Mouse (Mus musculus) midbrain, embryonic 12.5 days (tissue): ENCODE results near the gene Mybphl. TPM values are rescaled to one million over a fixed set of nuclear protein-coding genes. Genes with fewer than 3 reads are reported as not detected.

Source experiments
- ATAC-seq: fragments of 200-750 bp; cut with Nextera tagmentation; 2 replicates; pipeline ENCODE4 v1.8.0; 2017; ENCODE audit warnings: low read depth, moderate TSS enrichment, moderate library complexity; ENCODE audit not compliant: low FRiP score
- H3K27ac ChIP-seq: fragments of 300-500 bp; sonication (generic); replicated peaks from 2 replicates; pipeline ENCODE4 v1.5.1; 2016; ENCODE audit warnings: mild to moderate bottlenecking
- H3K27me3 ChIP-seq: fragments of 300-500 bp; sonication (generic); 2 replicates; pipeline ENCODE4 v1.6.1; 2016; ENCODE audit warnings: mild to moderate bottlenecking
- H3K36me3 ChIP-seq: fragments of 300-500 bp; sonication (generic); 2 replicates; pipeline ENCODE4 v1.6.1; 2016
- H3K4me1 ChIP-seq: fragments of 300-500 bp; sonication (generic); 2 replicates; pipeline ENCODE4 v1.6.1; 2016
- H3K4me2 ChIP-seq: fragments of 300-500 bp; sonication (generic); replicated peaks from 2 replicates; pipeline ENCODE4 v1.6.1; 2016; ENCODE audit warnings: mild to moderate bottlenecking, moderate library complexity
- H3K4me3 ChIP-seq: fragments of 300-500 bp; sonication (generic); 2 replicates; pipeline ENCODE4 v1.5.1; 2016; ENCODE audit warnings: mild to moderate bottlenecking
- H3K9ac ChIP-seq: fragments of 300-500 bp; sonication (generic); replicated peaks from 2 replicates; pipeline ENCODE4 v1.6.1; 2016; ENCODE audit warnings: mild to moderate bottlenecking, moderate library complexity
- H3K9me3 ChIP-seq: fragments of 300-500 bp; sonication (generic); 2 replicates; pipeline ENCODE4 v1.6.1; 2016; ENCODE audit warnings: mild to moderate bottlenecking
- WGBS: fragments of 180-500 bp; shearing (Covaris S2); methylation state at CpG from one replicate; pipeline ENCODE4 v1.1.7; 2016; 5-methylcytosine and 5-hydroxymethylcytosine counted together
- polyA plus RNA-seq: library from polyadenylated mRNA; unstranded; fragments of >200 nt; fragmentation: Nextera tagmentation; extraction: Ambion mirVana; gene quantifications from 2 replicates; pipeline ENCODE4 v1.2.1, GENCODE M21; 2016

Gene Mybphl
- polyA plus RNA-seq, 1 experiment from 2014 or later: not detected

DNA sequence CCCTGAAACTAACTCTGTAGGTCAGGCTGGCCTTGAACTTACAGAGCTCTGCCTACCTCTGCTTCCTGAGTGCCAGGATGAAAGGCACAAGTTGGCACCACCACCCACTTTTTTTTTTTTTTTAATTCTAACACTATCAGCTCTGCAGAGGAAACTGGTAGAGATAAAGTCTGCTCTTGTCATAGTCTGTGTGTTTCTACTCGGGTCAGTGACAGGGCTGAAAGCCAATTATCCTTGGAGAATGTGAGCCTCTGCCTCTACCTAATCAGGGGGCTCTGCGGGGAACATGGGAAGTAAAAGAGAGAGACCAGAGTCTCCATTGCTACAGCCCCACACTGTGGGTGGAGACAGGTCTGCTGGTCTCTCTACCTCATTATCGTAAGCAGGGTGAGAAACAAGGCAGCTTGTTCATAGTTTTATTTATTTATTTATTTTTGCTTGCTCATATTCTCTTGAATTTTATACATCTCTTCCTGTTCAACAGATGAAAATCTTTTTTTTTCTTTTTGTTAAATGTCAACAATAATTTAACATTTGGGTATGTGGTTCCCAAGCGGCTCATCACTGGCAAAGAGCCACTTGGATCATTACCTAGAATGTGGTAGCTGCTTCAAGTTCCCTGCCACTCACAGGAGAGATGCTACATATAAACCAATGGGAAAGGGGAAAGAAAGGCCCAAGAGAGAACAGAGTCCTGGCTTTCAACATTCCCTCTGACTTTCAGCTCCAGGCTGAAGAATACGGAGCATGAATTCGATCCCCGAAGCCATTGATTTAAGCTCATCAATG is 14.4 kb downstream of the Mybphl start:
- Histone ChIP-seq H3K36me3 (no peaks in the 10 kb centered on the region), H3K4me1 (peaks cover 13% of the 10 kb centered on the region), H3K27ac (no peak overlapping the region), H3K27me3 (no peaks in the 10 kb centered on the region), H3K4me3 (no peak overlapping the region), H3K9me3 (no peaks in the 10 kb centered on the region), H3K4me2 (no peak overlapping the region), H3K9ac (no peak overlapping the region)
- WGBS: 79% methylated on average over 7 of the region's 7 CpGs
- no peak for ATAC-seq

DNA sequence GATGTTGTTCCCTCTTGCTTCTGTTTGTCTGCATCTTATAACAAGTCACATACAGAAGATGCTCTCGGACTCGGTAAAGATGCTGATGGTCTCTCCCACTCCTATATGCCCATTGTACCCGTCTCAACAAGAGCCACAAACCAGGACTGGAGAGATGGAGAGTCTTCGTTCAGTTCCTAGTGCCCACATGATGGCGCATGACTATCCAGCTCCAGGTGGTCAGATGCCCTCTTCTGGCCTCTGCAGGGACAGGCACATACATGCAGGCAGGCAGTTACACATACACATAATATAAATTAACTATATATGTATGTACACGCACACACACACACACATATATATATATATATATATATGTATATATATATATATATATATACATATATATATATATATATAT is 16.0 kb downstream of the Mybphl start:
- Histone ChIP-seq H3K9ac (no peak overlapping the region), H3K4me1 (peaks cover 29% of the 10 kb centered on the region), H3K27me3 (no peaks in the 10 kb centered on the region), H3K27ac (no peak overlapping the region), H3K36me3 (0 out of 2 replicates have a peak, but pooled peaks cover under 1% of the 10 kb centered on the region), H3K9me3 (no peaks in the 10 kb centered on the region), H3K4me2 (no peak overlapping the region), H3K4me3 (no peak overlapping the region)
- WGBS: 80% methylated on average over 6 of the region's 6 CpGs
- no peak for ATAC-seq

DNA sequence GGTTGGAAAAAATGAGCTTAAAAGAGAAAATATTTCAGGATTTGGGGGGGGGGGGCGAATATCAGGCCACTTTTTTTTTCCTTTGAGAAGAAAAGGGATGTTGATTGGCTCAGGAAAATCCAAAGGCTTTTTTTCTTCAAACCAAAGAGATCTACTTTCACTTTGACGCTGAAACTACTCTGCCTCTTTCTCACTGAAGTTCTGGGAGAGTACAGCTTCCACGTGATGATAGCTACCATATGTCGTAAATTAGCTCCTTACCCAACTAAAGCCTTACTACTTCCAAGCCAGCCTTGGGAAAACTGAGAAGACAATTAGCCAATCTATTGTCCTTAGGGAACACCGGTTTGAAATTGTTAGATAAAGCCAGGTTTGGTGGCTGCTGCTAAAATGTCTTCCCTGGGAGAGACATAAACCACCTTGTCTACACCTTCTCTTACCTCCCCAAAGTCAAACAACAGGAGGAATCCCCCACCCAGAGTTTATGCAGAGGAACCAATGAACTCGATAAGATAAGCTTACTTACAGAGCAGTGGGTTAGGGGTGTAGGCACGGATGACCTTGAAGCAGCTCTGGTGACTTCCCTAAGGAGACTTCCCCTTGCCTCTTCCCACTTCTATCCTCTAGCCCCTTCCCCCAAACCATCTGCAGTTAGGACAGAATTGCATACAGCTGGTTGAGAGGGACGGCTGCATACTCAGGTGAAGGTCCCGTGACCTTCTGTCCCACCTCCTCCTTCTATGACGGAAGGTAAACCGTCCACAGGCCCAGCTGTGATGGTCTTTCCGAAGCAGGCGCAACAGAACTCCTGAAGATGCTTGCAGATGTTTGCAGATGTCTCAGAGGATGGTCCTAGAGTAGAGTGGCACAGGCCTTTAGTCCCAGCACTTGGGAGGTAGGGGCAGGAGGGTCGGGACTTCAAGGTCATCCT is 17.5 kb downstream of the Mybphl start:
- H3K27ac ChIP-seq: no peak overlapping the region
- peaks cover 16% of the 10 kb centered on the region for H3K36me3 ChIP-seq
- no peak overlapping the region for H3K4me3 ChIP-seq
- peaks cover 29% of the 10 kb centered on the region for H3K4me1 ChIP-seq
- no peak for ATAC-seq
- no peaks in the 10 kb centered on the region for H3K9me3 ChIP-seq
- WGBS: 82% methylated on average over 14 of the region's 14 CpGs
- peak overlapping the region; percentile 67; the same call in 1 of the 2 replicates for H3K4me2 ChIP-seq
- no peak overlapping the region for H3K9ac ChIP-seq
- H3K27me3 ChIP-seq: no peaks in the 10 kb centered on the region

DNA sequence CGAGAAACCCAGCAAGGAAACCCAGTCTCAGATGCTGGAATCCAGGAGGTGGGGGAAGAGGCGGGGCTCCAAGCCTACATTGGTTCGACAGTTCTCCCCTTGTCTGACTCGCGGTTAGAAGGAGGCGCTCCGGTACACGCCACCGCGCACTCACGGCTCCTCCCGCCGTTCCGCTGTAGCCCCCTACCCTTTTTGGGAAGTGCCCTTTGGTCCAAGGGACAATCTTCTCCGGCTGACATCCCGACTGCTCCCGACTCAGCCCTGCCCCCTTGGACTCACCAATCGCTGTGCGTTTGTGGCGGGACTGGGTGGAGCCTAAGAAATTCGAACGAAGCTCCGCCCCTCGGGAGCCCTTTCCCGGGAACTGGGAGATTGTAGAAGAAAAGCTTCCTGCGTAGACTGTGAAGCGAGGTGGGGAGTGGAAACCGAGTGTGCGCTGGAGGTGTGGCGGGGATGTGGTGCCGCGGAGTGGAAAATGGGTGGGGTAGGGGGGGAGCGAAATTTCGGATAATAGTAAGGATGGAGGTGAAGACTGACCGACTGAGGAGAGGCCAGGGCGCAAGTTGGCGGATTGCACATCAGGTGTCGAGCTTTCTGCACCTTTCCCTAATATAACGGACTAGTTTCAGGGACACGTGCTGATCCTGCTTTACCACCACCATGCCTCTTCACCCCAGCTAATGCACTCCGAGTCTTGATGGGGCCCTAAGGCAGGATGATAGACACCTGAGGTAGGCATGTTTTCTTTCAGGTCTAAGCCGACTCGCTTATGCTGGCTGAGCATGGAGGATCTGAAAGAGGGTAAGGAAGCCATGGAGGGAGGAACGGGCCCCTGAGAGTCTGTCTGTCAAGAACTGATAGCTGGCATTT is 19.0 kb downstream of the Mybphl start, which contains the start of gene Psrc1:
Gene Psrc1 (plus strand): TSS at position 355 of the 870 bp plus-strand sequence.
- peaks cover 22% of the 10 kb centered on the region for H3K36me3 ChIP-seq
- no peaks in the 10 kb centered on the region for H3K9me3 ChIP-seq
- WGBS: under 1% methylated on average over 44 of the region's 44 CpGs
- peaks cover 29% of the 10 kb centered on the region for H3K4me1 ChIP-seq
- no peaks in the 10 kb centered on the region for H3K27me3 ChIP-seq
- ATAC-seq: peak; percentile 94
- H3K9ac ChIP-seq: peak within 1 kb of the TSS; percentile 54
- H3K4me3 ChIP-seq: peak within 1 kb of the TSS; percentile 61
- peak within 1 kb of the TSS; percentile 67 for H3K4me2 ChIP-seq
- peak within 1 kb of the TSS; percentile 65 for H3K27ac ChIP-seq

DNA sequence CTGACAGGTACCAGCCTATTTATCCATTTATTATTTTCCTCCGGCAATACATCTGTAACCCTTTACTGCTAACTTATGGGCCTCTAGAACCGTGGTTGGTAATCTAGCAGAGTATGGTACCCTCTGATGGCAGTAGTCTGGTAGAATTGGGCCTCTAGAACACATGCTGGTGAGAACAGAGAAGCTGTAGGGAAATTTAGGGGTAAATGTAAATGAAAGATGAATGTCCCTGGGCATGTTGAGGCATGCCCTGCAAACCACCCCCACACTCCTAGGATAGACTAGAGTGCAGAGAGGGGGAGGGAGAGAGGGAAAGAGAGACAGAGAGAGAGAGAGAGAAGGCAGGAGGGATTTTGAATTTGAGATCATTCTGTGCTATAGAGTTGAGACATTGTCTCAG is 19.7 kb downstream of the Mybphl start:
- H3K27ac ChIP-seq: no peak overlapping the region
- 47% methylated on average over 2 of the region's 2 CpGs for WGBS
- peak overlapping the region; percentile 67 for H3K4me2 ChIP-seq
- ATAC-seq: no peak
- peaks cover 22% of the 10 kb centered on the region for H3K36me3 ChIP-seq
- H3K9ac ChIP-seq: peak overlapping the region; percentile 54
- no peaks in the 10 kb centered on the region for H3K9me3 ChIP-seq
- H3K27me3 ChIP-seq: no peaks in the 10 kb centered on the region
- H3K4me1 ChIP-seq: peaks cover 34% of the 10 kb centered on the region
- peak overlapping the region; percentile 61 for H3K4me3 ChIP-seq

DNA sequence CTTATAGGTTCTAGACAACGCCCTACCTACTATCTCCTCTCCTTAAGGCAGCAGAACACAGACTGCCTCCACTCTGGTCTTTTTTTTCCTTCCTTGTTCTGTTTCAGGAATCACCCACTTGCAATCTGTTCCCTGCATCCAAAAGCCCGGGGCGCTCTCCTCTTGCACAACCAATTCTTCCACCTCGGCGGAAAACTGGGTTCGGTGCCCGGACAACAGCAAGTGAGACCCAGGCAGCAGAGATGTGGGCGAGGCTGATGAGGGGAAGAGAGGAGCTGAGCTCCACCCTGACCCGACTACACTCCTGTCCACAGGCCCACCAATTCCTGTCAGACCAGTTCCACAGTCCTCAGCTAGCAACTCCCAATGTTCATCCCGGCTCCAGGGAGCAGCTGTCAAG is 21.5 kb downstream of the Mybphl start:
- no peak for ATAC-seq
- no peaks in the 10 kb centered on the region for H3K9me3 ChIP-seq
- H3K9ac ChIP-seq: no peak overlapping the region
- H3K27ac ChIP-seq: no peak overlapping the region
- no peak overlapping the region for H3K4me2 ChIP-seq
- 94% methylated on average over 10 of the region's 10 CpGs for WGBS
- H3K4me1 ChIP-seq: peaks cover 36% of the 10 kb centered on the region
- H3K27me3 ChIP-seq: no peaks in the 10 kb centered on the region
- peaks cover 25% of the 10 kb centered on the region for H3K36me3 ChIP-seq
- no peak overlapping the region for H3K4me3 ChIP-seq

DNA sequence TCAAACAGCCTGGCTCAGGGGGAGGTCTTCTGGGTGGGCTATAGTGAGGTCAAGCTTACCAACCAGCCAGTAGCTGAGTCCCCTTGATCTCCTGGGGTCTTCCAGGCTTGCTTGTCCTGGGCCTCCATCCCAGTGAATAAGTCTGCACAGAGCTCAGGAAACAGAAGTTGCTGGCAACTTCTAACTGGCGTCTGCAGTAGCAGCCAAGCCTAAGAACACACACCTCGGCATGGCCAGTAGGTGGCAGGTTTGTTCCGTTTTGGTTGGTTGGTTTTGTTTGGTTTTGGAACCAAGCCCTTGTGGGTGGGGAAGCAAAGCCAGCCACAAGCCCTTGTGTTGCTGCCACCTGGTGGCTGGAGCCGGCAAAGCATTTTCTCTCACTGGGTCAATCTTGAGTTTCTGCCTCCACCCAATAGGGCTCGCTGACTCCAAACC is 24.4 kb downstream of the Mybphl start:
- H3K9me3 ChIP-seq: no peaks in the 10 kb centered on the region
- H3K4me1 ChIP-seq: peaks cover 33% of the 10 kb centered on the region
- H3K4me2 ChIP-seq: no peak overlapping the region
- H3K36me3 ChIP-seq: peaks cover 51% of the 10 kb centered on the region
- H3K4me3 ChIP-seq: no peak overlapping the region
- WGBS: 2% methylated on average over 5 of the region's 5 CpGs
- H3K27ac ChIP-seq: peak overlapping the region; percentile 52
- 0 out of 2 replicates have a peak overlapping the region, but pooled peaks have one; percentile 6 for H3K9ac ChIP-seq
- peak; percentile 66 for ATAC-seq
- H3K27me3 ChIP-seq: no peaks in the 10 kb centered on the region

DNA sequence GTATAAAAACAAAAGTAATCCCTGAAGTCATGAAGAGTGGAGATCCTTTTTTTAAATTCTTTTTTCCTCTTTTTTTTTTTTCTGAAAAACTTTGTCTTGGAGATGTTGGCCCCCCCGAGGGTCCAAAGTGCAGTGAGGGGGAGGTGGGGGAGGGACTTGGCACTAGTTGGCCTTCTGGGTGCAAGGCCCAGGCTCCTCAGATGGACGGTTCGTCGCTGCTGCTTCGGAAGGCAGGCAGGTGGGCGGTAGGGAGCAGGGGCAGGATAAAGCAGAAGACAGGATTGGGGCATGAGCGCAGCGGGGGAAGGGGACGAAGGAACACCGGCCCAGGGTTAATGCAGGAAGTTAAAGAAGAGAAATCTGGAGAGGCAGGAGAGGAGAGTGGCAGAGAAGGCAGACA is 27.6 kb downstream of the Mybphl start:
- Histone ChIP-seq H3K9me3 (no peaks in the 10 kb centered on the region), H3K9ac (0 out of 2 replicates have a peak overlapping the region, but pooled peaks have one; percentile 11), H3K4me3 (no peak overlapping the region), H3K4me2 (no peak overlapping the region), H3K27ac (no peak overlapping the region), H3K36me3 (peaks cover 66% of the 10 kb centered on the region), H3K4me1 (peaks cover 18% of the 10 kb centered on the region), H3K27me3 (no peaks in the 10 kb centered on the region)
- ATAC-seq: no peak
- 14% methylated on average over 10 of the region's 10 CpGs for WGBS

DNA sequence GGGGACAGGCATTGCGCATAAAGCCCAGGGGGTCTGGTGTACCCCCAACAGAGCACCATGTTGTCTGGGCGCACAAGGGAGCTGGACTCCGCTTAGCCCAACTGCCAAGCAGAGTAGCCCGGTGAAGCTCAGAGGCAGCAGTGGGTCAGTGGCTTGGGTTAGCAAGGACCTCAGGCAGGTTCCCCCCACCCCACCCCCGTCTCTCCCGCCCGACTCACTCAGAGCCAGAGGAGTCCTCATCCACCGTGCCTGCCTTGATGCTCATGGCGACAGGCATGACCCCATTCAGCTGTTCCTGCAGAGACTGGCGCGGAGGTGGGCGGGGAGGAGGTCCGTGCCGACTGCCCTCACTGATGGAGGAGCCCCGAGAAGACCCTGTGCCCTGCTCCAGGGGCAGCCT is 28.1 kb downstream of the Mybphl start:
- Histone ChIP-seq H3K4me2 (no peak overlapping the region), H3K9ac (0 out of 2 replicates have a peak overlapping the region, but pooled peaks have one; percentile 11), H3K9me3 (no peaks in the 10 kb centered on the region), H3K4me3 (no peak overlapping the region), H3K36me3 (peaks cover 66% of the 10 kb centered on the region), H3K27ac (no peak overlapping the region), H3K27me3 (no peaks in the 10 kb centered on the region), H3K4me1 (peaks cover 18% of the 10 kb centered on the region)
- no peak for ATAC-seq
- WGBS: 42% methylated on average over 15 of the region's 15 CpGs

DNA sequence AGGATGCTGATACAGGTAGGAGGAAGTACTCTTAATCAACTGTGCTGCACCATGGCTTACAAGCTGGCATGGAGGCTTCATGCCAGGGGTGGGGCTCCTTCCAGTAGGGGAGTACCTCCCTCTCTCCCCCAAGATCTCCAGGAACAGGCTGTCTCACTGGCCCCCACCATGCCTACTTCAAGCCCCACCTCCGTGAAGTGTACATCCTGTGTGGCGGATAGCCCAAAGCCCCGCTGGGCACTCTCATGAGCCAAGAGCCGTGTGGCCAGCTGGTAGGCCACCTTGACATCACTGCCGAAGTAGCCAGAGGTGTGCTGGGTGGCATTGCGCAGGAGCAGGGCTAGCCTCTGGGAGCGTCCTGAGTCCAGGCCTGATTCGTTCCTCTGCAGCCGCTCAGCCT is 33.6 kb downstream of the Mybphl start:
- no peak overlapping the region for H3K9ac ChIP-seq
- peaks cover 95% of the 10 kb centered on the region for H3K36me3 ChIP-seq
- WGBS: 92% methylated on average over 9 of the region's 9 CpGs

DNA sequence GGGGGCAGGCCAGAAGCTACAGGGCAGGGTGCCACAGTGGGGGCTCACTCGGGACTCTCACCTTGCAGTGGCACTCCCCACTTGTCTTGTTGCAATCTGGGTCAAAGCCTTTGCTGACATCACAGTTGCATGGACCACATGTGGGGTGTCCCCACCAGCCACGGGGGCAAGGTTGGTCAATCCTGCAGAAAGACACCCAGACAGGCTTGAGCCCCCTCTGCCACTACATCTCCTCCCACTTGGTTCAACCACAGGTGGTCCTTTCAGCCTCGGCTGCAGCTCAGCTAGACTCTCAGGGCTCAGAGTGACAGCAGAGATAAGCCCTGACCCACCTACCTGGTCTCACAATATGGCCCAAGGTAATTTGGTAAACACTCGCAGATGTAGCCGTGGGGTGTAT is 35.7 kb downstream of the Mybphl start:
- 87% methylated on average over 5 of the region's 5 CpGs for WGBS
- Histone ChIP-seq H3K4me1 (peaks cover 16% of the 10 kb centered on the region), H3K4me2 (no peak overlapping the region), H3K27ac (no peak overlapping the region), H3K36me3 (peaks cover 93% of the 10 kb centered on the region), H3K9ac (no peak overlapping the region), H3K9me3 (no peaks in the 10 kb centered on the region), H3K4me3 (no peak overlapping the region), H3K27me3 (no peaks in the 10 kb centered on the region)
- ATAC-seq: no peak

More for the DNA sequence above, 33.6 kb downstream of the Mybphl start:
- Histone ChIP-seq H3K27ac (no peak overlapping the region), H3K4me2 (no peak overlapping the region), H3K4me1 (peaks cover 13% of the 10 kb centered on the region), H3K9me3 (no peaks in the 10 kb centered on the region), H3K27me3 (no peaks in the 10 kb centered on the region), H3K4me3 (no peak overlapping the region)
- no peak for ATAC-seq
